Mouse (Mus musculus) myocyte (in vitro differentiated cells): ENCODE results near the gene Rbms3.

Source experiments
- CEBPB ChIP-seq: IDR thresholded peaks from 2 replicates; pipeline ENCODE4 v1.6.1; 2011; ENCODE audit warnings: mild to moderate bottlenecking, moderate library complexity; ENCODE audit not compliant: poor library complexity, insufficient read depth, severe bottlenecking
- E2F4 ChIP-seq: IDR thresholded peaks from one replicate; pipeline ENCODE4 v1.6.1; 2011; ENCODE audit warnings: mild to moderate bottlenecking, control low read depth, moderate library complexity; ENCODE audit not compliant: insufficient read depth
- POLR2A ChIP-seq: IDR thresholded peaks from one replicate; pipeline ENCODE4 v1.6.1; 2011; ENCODE audit warnings: low read depth, mild to moderate bottlenecking, control low read depth, moderate library complexity; ENCODE audit not compliant: insufficient read length
- POLR2AphosphoS2 ChIP-seq: IDR thresholded peaks from one replicate; pipeline ENCODE4 v1.6.1; 2011; ENCODE audit warnings: low read depth, control low read depth; ENCODE audit not compliant: insufficient read length
- REST ChIP-seq: IDR thresholded peaks from one replicate; pipeline ENCODE4 v1.6.1; 2011; ENCODE audit warnings: mild to moderate bottlenecking, control low read depth, moderate library complexity; ENCODE audit not compliant: insufficient read depth, insufficient read length
- USF1 ChIP-seq: IDR thresholded peaks from one replicate; pipeline ENCODE4 v1.6.1; 2011; ENCODE audit warnings: low read depth, mild to moderate bottlenecking, control low read depth, moderate library complexity

- no peak for TF ChIP-seq CEBPB
- TF ChIP-seq POLR2A = no peak
- TF ChIP-seq E2F4 = no peak
- TF ChIP-seq USF1 = no peak
- TF ChIP-seq REST = no peak
- TF ChIP-seq POLR2AphosphoS2 = no peak
These were observed 955.5 kb downstream of the Rbms3 start for GRCm38 (mm10) chr9:116674191-116674590.
